Mouse (Mus musculus) neural tube, embryonic 12.5 days (tissue): ENCODE measurements around the gene Gdpd5. TPM values are rescaled to one million over a fixed set of nuclear protein-coding genes. Genes with fewer than 3 reads are reported as not detected.

Source experiments
- ATAC-seq: fragments of 200-750 bp; cut with Nextera tagmentation; 2 replicates; pipeline ENCODE4 v1.8.0; 2017; ENCODE audit warnings: low read depth, mild to moderate bottlenecking, moderate TSS enrichment, moderate library complexity; ENCODE audit not compliant: low FRiP score
- H3K27ac ChIP-seq: fragments of 300-500 bp; sonication (generic); 2 replicates; pipeline ENCODE4 v1.5.1; 2016
- H3K27me3 ChIP-seq: fragments of 300-500 bp; sonication (generic); replicated peaks from 2 replicates; pipeline ENCODE4 v1.6.1; 2016; ENCODE audit warnings: mild to moderate bottlenecking
- H3K36me3 ChIP-seq: fragments of 300-500 bp; sonication (generic); 2 replicates; pipeline ENCODE4 v1.6.1; 2016; ENCODE audit warnings: mild to moderate bottlenecking
- H3K4me1 ChIP-seq: fragments of 300-500 bp; sonication (generic); 2 replicates; pipeline ENCODE4 v1.6.1; 2016
- H3K4me2 ChIP-seq: fragments of 300-500 bp; sonication (generic); replicated peaks from 2 replicates; pipeline ENCODE4 v1.6.1; 2016; ENCODE audit warnings: mild to moderate bottlenecking
- H3K4me3 ChIP-seq: fragments of 300-500 bp; sonication (generic); 2 replicates; pipeline ENCODE4 v1.5.1; 2016
- H3K9ac ChIP-seq: fragments of 300-500 bp; sonication (generic); 2 replicates; pipeline ENCODE4 v1.6.1; 2016; ENCODE audit warnings: mild to moderate bottlenecking
- H3K9me3 ChIP-seq: fragments of 300-500 bp; sonication (generic); 2 replicates; pipeline ENCODE4 v1.6.1; 2016; ENCODE audit warnings: mild to moderate bottlenecking
- WGBS: fragments of 180-500 bp; shearing (Covaris S2); methylation state at CpG from one replicate; pipeline ENCODE4 v1.1.7; 2016; 5-methylcytosine and 5-hydroxymethylcytosine counted together
- polyA plus RNA-seq: library from polyadenylated mRNA; unstranded; fragments of >200 nt; fragmentation: Nextera tagmentation; extraction: Ambion mirVana; gene quantifications from 2 replicates; pipeline ENCODE4 v1.2.1, GENCODE M21; 2016

Gdpd5 gene
- polyA plus RNA-seq, 1 experiment from 2014 or later, result 60.8 TPM

GRCm38 (mm10) chr7:99411047-99411779 lies 30.0 kb downstream of the Gdpd5 start:
- Histone ChIP-seq H3K4me3 (no peak overlapping the region), H3K27me3 (no peaks in the 10 kb centered on the region), H3K4me1 (peaks cover 12% of the 10 kb centered on the region), H3K36me3 (peaks cover 31% of the 10 kb centered on the region), H3K27ac (no peak overlapping the region), H3K9me3 (no peaks in the 10 kb centered on the region), H3K4me2 (no peak overlapping the region), H3K9ac (no peak overlapping the region)
- 48% methylated on average over 6 of the region's 6 CpGs for WGBS
- ATAC-seq, result no peak

- H3K27me3 ChIP-seq, result no peaks in the 10 kb centered on the region
- no peak overlapping the region for H3K27ac ChIP-seq
- no peak overlapping the region for H3K9ac ChIP-seq
- no peak for ATAC-seq
- no peaks in the 10 kb centered on the region for H3K9me3 ChIP-seq
- H3K4me1 ChIP-seq, result peaks cover 5% of the 10 kb centered on the region; the same call in 1 of the 2 replicates
- no peak overlapping the region for H3K4me2 ChIP-seq
- H3K36me3 ChIP-seq, result peaks cover 34% of the 10 kb centered on the region
- 90% methylated on average over 4 of the region's 4 CpGs for WGBS
- no peak overlapping the region for H3K4me3 ChIP-seq
These were observed 33.8 kb downstream of the Gdpd5 start for GRCm38 (mm10) chr7:99415045-99415444.

DNA sequence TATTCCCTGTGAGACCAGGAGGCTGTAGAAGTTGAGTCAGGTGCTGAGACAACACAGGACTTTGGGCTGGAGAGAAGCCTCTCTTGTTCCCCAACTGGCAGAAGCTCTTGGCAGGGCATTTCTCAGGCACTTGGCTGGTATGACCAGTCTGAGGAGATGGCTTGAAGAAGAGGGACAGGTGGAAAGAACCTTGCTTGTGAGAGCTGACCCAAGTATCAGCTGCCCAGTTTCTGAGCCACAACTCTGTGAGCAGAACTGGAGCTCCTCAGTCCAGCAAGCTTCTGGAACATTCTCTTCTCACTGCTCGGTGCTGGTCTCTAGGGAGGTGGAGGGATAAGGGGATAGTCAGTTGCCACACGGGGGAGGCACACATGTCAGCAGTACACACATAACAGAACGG lies 38.1 kb downstream of the Gdpd5 start:
- H3K36me3 ChIP-seq, result peaks cover 14% of the 10 kb centered on the region; the same call in 1 of the 2 replicates
- no peak overlapping the region for H3K4me2 ChIP-seq
- H3K9me3 ChIP-seq, result no peaks in the 10 kb centered on the region
- H3K4me3 ChIP-seq, result no peak overlapping the region
- H3K9ac ChIP-seq, result no peak overlapping the region
- H3K27me3 ChIP-seq, result no peaks in the 10 kb centered on the region
- ATAC-seq, result no peak
- WGBS, result 83% methylated on average over 3 of the region's 3 CpGs
- H3K4me1 ChIP-seq, result peaks cover 6% of the 10 kb centered on the region
- H3K27ac ChIP-seq, result no peak overlapping the region

DNA sequence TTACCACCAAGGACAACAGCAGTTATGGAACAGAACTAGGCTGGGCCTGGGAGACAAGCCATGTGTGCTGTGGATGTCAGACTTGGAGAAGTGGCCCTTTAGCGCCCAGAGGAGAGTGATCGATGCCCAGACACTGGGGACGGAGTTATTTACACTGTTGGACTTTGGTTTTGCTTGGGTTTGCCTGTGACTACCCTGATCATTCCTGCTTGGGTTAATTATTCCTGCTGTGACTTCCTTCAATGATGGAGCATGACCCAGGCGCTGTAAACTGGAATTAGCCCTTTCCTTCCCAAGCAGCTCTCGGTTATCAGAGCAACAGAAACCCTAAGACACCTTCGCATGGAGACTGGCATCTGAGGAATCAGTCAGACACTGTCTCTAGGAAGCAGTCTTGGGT lies 39.8 kb downstream of the Gdpd5 start:
- H3K9me3 ChIP-seq, result no peaks in the 10 kb centered on the region
- no peak overlapping the region for H3K27ac ChIP-seq
- peaks cover 8% of the 10 kb centered on the region; the same call in 1 of the 2 replicates for H3K36me3 ChIP-seq
- no peaks in the 10 kb centered on the region for H3K27me3 ChIP-seq
- no peak for ATAC-seq
- WGBS, result 67% methylated on average over 6 of the region's 6 CpGs
- no peak overlapping the region for H3K4me2 ChIP-seq
- H3K4me1 ChIP-seq, result peaks cover 15% of the 10 kb centered on the region
- H3K4me3 ChIP-seq, result no peak overlapping the region
- H3K9ac ChIP-seq, result no peak overlapping the region

- no peaks in the 10 kb centered on the region for H3K9me3 ChIP-seq
- H3K9ac ChIP-seq, result no peak overlapping the region
- H3K4me2 ChIP-seq, result no peak overlapping the region
- 32% methylated on average over 8 of the region's 8 CpGs for WGBS
- H3K4me1 ChIP-seq, result peaks cover 18% of the 10 kb centered on the region
- no peak for ATAC-seq
- peaks cover 10% of the 10 kb centered on the region; the same call in 1 of the 2 replicates for H3K36me3 ChIP-seq
- H3K27ac ChIP-seq, result no peak overlapping the region
- H3K4me3 ChIP-seq, result no peak overlapping the region
- no peaks in the 10 kb centered on the region for H3K27me3 ChIP-seq
These were observed 43.4 kb downstream of the Gdpd5 start for GRCm38 (mm10) chr7:99424538-99425155.

- no peak overlapping the region for H3K9ac ChIP-seq
- H3K27ac ChIP-seq, result no peak overlapping the region
- WGBS, result 80% methylated on average over 4 of the region's 4 CpGs
These were observed 44.5 kb downstream of the Gdpd5 start for GRCm38 (mm10) chr7:99425706-99426105.

GRCm38 (mm10) chr7:99427031-99427430 lies 45.8 kb downstream of the Gdpd5 start:
- H3K9ac ChIP-seq, result no peak overlapping the region
- H3K27ac ChIP-seq, result no peak overlapping the region
- no peak overlapping the region for H3K4me2 ChIP-seq
- H3K9me3 ChIP-seq, result no peaks in the 10 kb centered on the region
- H3K36me3 ChIP-seq, result peaks cover 13% of the 10 kb centered on the region
- no peak for ATAC-seq
- WGBS, result 58% methylated on average over 10 of the region's 10 CpGs
- H3K27me3 ChIP-seq, result no peaks in the 10 kb centered on the region
- peaks cover 25% of the 10 kb centered on the region for H3K4me1 ChIP-seq
- no peak overlapping the region for H3K4me3 ChIP-seq

More at GRCm38 (mm10) chr7:99425706-99426105, 44.5 kb downstream of the Gdpd5 start:
- H3K4me3 ChIP-seq, result no peak overlapping the region
- H3K4me2 ChIP-seq, result no peak overlapping the region
- no peaks in the 10 kb centered on the region for H3K27me3 ChIP-seq
- no peak for ATAC-seq
- peaks cover 22% of the 10 kb centered on the region for H3K4me1 ChIP-seq
- no peaks in the 10 kb centered on the region for H3K9me3 ChIP-seq
- peaks cover 10% of the 10 kb centered on the region; the same call in 1 of the 2 replicates for H3K36me3 ChIP-seq

DNA sequence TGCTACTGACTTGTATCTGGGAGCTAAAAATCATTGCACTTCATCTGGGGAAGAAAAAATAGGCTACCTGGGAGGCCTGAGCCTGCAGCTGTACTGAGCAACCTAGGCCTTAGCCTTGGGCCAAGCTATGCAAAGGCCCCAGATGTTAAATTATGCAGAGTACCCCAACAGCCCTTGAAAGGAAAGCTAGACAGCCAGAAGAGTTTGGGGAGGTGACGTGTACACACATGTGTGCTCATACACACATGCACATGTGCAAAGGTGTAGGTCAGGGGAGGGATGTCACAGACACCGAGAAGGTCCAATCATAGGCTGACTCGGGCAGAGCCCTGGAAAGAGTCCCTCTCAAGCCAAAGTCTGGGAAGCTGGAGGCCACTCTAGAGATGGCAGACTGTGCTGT lies 46.8 kb downstream of the Gdpd5 start:
- Histone ChIP-seq H3K9ac (no peak overlapping the region), H3K4me3 (no peak overlapping the region), H3K4me1 (peaks cover 34% of the 10 kb centered on the region), H3K36me3 (peaks cover 13% of the 10 kb centered on the region), H3K4me2 (no peak overlapping the region), H3K27me3 (no peaks in the 10 kb centered on the region), H3K9me3 (no peaks in the 10 kb centered on the region), H3K27ac (no peak overlapping the region; the same call in 1 of the 2 replicates)
- no peak for ATAC-seq
- WGBS, result 90% methylated on average over 3 of the region's 3 CpGs

DNA sequence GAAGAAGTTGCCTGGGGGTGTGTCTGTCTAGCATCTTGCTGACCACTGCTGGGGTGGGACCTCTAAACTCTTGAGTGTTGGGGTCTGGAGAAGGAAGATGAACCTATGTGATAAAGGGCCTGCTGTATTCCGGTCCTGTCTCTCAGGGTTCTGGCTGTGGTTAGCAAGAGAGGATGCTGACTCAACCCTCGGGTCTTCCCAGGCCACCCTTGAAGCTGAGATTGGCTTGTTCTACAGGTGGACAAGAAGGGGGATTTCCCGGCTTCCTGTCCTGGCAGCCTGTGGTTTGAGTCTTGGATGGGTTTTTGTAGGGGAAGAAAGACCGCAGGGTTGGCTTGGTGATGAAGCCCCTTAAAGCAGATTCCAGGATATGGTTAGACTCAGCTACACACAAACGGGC lies 47.6 kb downstream of the Gdpd5 start:
- Histone ChIP-seq H3K9ac (no peak overlapping the region), H3K4me2 (no peak overlapping the region), H3K36me3 (peaks cover 13% of the 10 kb centered on the region), H3K27ac (no peak overlapping the region), H3K27me3 (no peaks in the 10 kb centered on the region), H3K4me3 (no peak overlapping the region), H3K4me1 (peaks cover 33% of the 10 kb centered on the region), H3K9me3 (no peaks in the 10 kb centered on the region)
- ATAC-seq, result no peak
- 88% methylated on average over 5 of the region's 5 CpGs for WGBS

GRCm38 (mm10) chr7:99429786-99430185 lies 48.6 kb downstream of the Gdpd5 start:
- H3K4me1 ChIP-seq, result peaks cover 32% of the 10 kb centered on the region

GRCm38 (mm10) chr7:99430246-99430645 lies 49.0 kb downstream of the Gdpd5 start:
- no peak for ATAC-seq
- 72% methylated on average over 11 of the region's 11 CpGs for WGBS
- no peak overlapping the region for H3K27ac ChIP-seq

More at GRCm38 (mm10) chr7:99429786-99430185, 48.6 kb downstream of the Gdpd5 start:
- no peaks in the 10 kb centered on the region for H3K27me3 ChIP-seq
- ATAC-seq, result no peak
- H3K9me3 ChIP-seq, result no peaks in the 10 kb centered on the region
- H3K36me3 ChIP-seq, result peaks cover 13% of the 10 kb centered on the region
- 40% methylated on average over 6 of the region's 6 CpGs for WGBS
- no peak overlapping the region for H3K9ac ChIP-seq
- H3K27ac ChIP-seq, result no peak overlapping the region
- H3K4me2 ChIP-seq, result no peak overlapping the region
- H3K4me3 ChIP-seq, result no peak overlapping the region

GRCm38 (mm10) chr7:99432248-99432647 lies 51.0 kb downstream of the Gdpd5 start:
- Histone ChIP-seq H3K4me3 (no peak overlapping the region), H3K9ac (0 out of 2 replicates have a peak overlapping the region, but pooled peaks have one; percentile 1), H3K27me3 (no peaks in the 10 kb centered on the region), H3K4me2 (no peak overlapping the region), H3K9me3 (no peaks in the 10 kb centered on the region), H3K36me3 (peaks cover 5% of the 10 kb centered on the region), H3K27ac (no peak overlapping the region), H3K4me1 (peaks cover 36% of the 10 kb centered on the region)
- ATAC-seq, result peak; percentile 46
- 51% methylated on average over 14 of the region's 14 CpGs for WGBS

More at GRCm38 (mm10) chr7:99430246-99430645, 49.0 kb downstream of the Gdpd5 start:
- peaks cover 13% of the 10 kb centered on the region for H3K36me3 ChIP-seq
- no peak overlapping the region for H3K4me3 ChIP-seq
- no peaks in the 10 kb centered on the region for H3K27me3 ChIP-seq
- no peak overlapping the region for H3K9ac ChIP-seq
- no peak overlapping the region for H3K4me2 ChIP-seq
- peaks cover 28% of the 10 kb centered on the region for H3K4me1 ChIP-seq
- no peaks in the 10 kb centered on the region for H3K9me3 ChIP-seq
